Comparison of ENCODE assay signal across 8 mouse cellular contexts in genomic region chr10:80701721-80702535, GRCm38 (mm10). TPM values are rescaled to one million over a fixed set of nuclear protein-coding genes. Genes with fewer than 3 reads are reported as not detected.
DNase-seq lines count a peak whose midpoint lies in the region; ATAC-seq and TF ChIP-seq lines count a peak whose summit lies in the region.

Gene Mob3a (minus strand): TSS chr10:80701977.
Gene Izumo4 (plus strand): TSS chr10:80702184.

- H3K4me2 ChIP-seq in embryonic facial prominence, embryonic 14.5 days (ENCODE audit: low read depth, low read length): peak within 1 kb of the TSS; percentile 71
- H3K4me2 ChIP-seq in limb, embryonic 13.5 days (replicated peaks): peak within 1 kb of the TSS; percentile 91
- peak within 1 kb of the TSS; percentile 71 for H3K4me2 ChIP-seq in midbrain, embryonic 16.5 days (ENCODE audit: low read length)

- intact Hi-C loops in heart, adult 2 months (cut with DNase I): loop anchor here (2.0 to 5.0 kb wide), 2 partner anchors 39 to 270 kb away; partner anchors contain the start of gene Tcf3

- TF ChIP-seq CTCF in heart, adult 2 months (IDR thresholded peaks at IDR 0.05): peak; percentile 28

- no peaks in the 10 kb centered on the region for H3K79me2 ChIP-seq in heart, adult 2 months (replicated peaks; ENCODE audit: control insufficient read depth, insufficient read depth, low read length)

- peak; percentile 97 for ATAC-seq in embryonic facial prominence, embryonic 14.5 days (ENCODE audit: low read depth)
- ATAC-seq in limb, embryonic 13.5 days (ENCODE audit: low FRiP score, low read depth): peak; percentile 95
- ATAC-seq in midbrain, embryonic 16.5 days: peak; percentile 96

- no peak for TF ChIP-seq EP300 in heart, adult 2 months (IDR thresholded peaks at IDR 0.05; ENCODE audit: insufficient read depth, low read depth, low read length)

- peak within 1 kb of the TSS; percentile 71 for H3K9ac ChIP-seq in embryonic facial prominence, embryonic 14.5 days (ENCODE audit: low read depth, low read length)
- H3K9ac ChIP-seq in heart, adult 2 months (ENCODE audit: low read depth, low read length): peak within 1 kb of the TSS; percentile 67
- H3K9ac ChIP-seq in limb, embryonic 13.5 days: peak within 1 kb of the TSS; percentile 77
- peak within 1 kb of the TSS; percentile 81 for H3K9ac ChIP-seq in midbrain, embryonic 16.5 days (ENCODE audit: low read depth, low read length)

- H3K27me3 ChIP-seq in embryonic facial prominence, embryonic 14.5 days (replicated peaks; ENCODE audit: control insufficient read depth, insufficient read depth, low read length): no peaks in the 10 kb centered on the region
- no peaks in the 10 kb centered on the region for H3K27me3 ChIP-seq in heart, adult 2 months (ENCODE audit: control insufficient read depth, insufficient read depth, low read length)
- H3K27me3 ChIP-seq in limb, embryonic 13.5 days: no peaks in the 10 kb centered on the region
- H3K27me3 ChIP-seq in midbrain, embryonic 16.5 days (ENCODE audit: control insufficient read depth, insufficient read depth, low read depth, low read length): no peaks in the 10 kb centered on the region

- peak; percentile 99 for DNase-seq in 3T3-L1 (ENCODE audit: low read depth, low spot score)
- DNase-seq in adrenal gland, postnatal 4 days (ENCODE audit: low spot score in 2 of 2): peak; percentile 96 to 98
- peak; percentile 100 for DNase-seq in embryonic facial prominence, embryonic 14.5 days (ENCODE audit: low spot score)
- DNase-seq in heart, adult 2 months: peak; percentile 97 to 100
- peak; percentile 99 to 100 for DNase-seq in kidney, adult 8-10 months
- peak; percentile 94 to 96 for DNase-seq in spleen, postnatal 10 days (ENCODE audit: low spot score in 2 of 2)

- H3K9me3 ChIP-seq in embryonic facial prominence, embryonic 14.5 days (ENCODE audit: control insufficient read depth, low read length): no peaks in the 10 kb centered on the region
- no peaks in the 10 kb centered on the region for H3K9me3 ChIP-seq in limb, embryonic 13.5 days
- no peaks in the 10 kb centered on the region for H3K9me3 ChIP-seq in midbrain, embryonic 16.5 days (replicated peaks; ENCODE audit: control insufficient read depth, low read length, poor library complexity, severe bottlenecking)

- peaks cover 20% of the 10 kb centered on the region for H3K4me1 ChIP-seq in embryonic facial prominence, embryonic 14.5 days (ENCODE audit: control insufficient read depth, insufficient read depth, low read length)
- no peaks in the 10 kb centered on the region; the same call in 1 of the 2 replicates for H3K4me1 ChIP-seq in heart, adult 2 months (ENCODE audit: control insufficient read depth, insufficient read depth, low read length)
- peaks cover 26% of the 10 kb centered on the region for H3K4me1 ChIP-seq in limb, embryonic 13.5 days
- peaks cover 29% of the 10 kb centered on the region for H3K4me1 ChIP-seq in midbrain, embryonic 16.5 days (ENCODE audit: control insufficient read depth, insufficient read depth, low read length)

- H3K4me3 ChIP-seq in embryonic facial prominence, embryonic 14.5 days (ENCODE audit: low read depth, low read length): peak within 1 kb of the TSS; percentile 67
- peak within 1 kb of the TSS; percentile 68 for H3K4me3 ChIP-seq in heart, adult 2 months
- peak within 1 kb of the TSS; percentile 77 for H3K4me3 ChIP-seq in limb, embryonic 13.5 days
- peak within 1 kb of the TSS; percentile 85 for H3K4me3 ChIP-seq in midbrain, embryonic 16.5 days (ENCODE audit: low read depth, low read length)

- under 1% methylated on average over 56 of the region's 59 CpGs for WGBS in embryonic facial prominence, embryonic 14.5 days
- 1% methylated on average over 59 of the region's 59 CpGs for WGBS in heart, adult 2 months
- WGBS in limb, embryonic 13.5 days: under 1% methylated on average over 59 of the region's 59 CpGs
- WGBS in midbrain, embryonic 16.5 days: under 1% methylated on average over 56 of the region's 59 CpGs

- H3K27ac ChIP-seq in embryonic facial prominence, embryonic 14.5 days (replicated peaks; ENCODE audit: low read depth, low read length): peak within 1 kb of the TSS; percentile 78
- H3K27ac ChIP-seq in heart, adult 2 months: peak within 1 kb of the TSS; percentile 82
- H3K27ac ChIP-seq in limb, embryonic 13.5 days: peak within 1 kb of the TSS; percentile 81
- peak within 1 kb of the TSS; percentile 88 for H3K27ac ChIP-seq in midbrain, embryonic 16.5 days (ENCODE audit: low read length)

- peak; percentile 61; the same call in 1 of the 2 replicates for TF ChIP-seq POLR2A in heart, adult 2 months (IDR thresholded peaks at IDR 0.05; ENCODE audit: insufficient read depth, low read depth, low read length)

- peaks cover 16% of the 10 kb centered on the region for H3K36me3 ChIP-seq in embryonic facial prominence, embryonic 14.5 days (ENCODE audit: control insufficient read depth, insufficient read depth, low read length)
- no peaks in the 10 kb centered on the region for H3K36me3 ChIP-seq in heart, adult 2 months (ENCODE audit: control insufficient read depth, insufficient read depth, low read length)
- peaks cover 37% of the 10 kb centered on the region for H3K36me3 ChIP-seq in limb, embryonic 13.5 days
- peaks cover 6% of the 10 kb centered on the region; the same call in 1 of the 2 replicates for H3K36me3 ChIP-seq in midbrain, embryonic 16.5 days (ENCODE audit: control insufficient read depth, insufficient read depth, low read length)

RNA-seq across cellular contexts. Expression of gene Mob3a, which starts in this region (rescaled TPM):
- total RNA-seq in adrenal gland, postnatal 4 days (2021): 10 to 100 TPM; 16.5 to 16.6 TPM
- 31.2 and 37.0 TPM in 2 replicates for polyA plus RNA-seq in embryonic facial prominence, embryonic 14.5 days (2014; fragmentation: Nextera tagmentation; extraction: Ambion mirVana)
- total RNA-seq in heart, adult 2 months (2021): 1 to 10 TPM; 7.4 to 7.6 TPM
- 11.7 and 13.6 TPM in 2 replicates for polyA plus RNA-seq in heart, adult 2 months (2012; rRNA removed)
- polyA plus RNA-seq in limb, embryonic 13.5 days (2015; fragmentation: Nextera tagmentation; extraction: Ambion mirVana): 55.3 and 55.7 TPM in 2 replicates
- polyA plus RNA-seq in midbrain, embryonic 16.5 days (2015; fragmentation: Nextera tagmentation; extraction: Ambion mirVana): 61.4 and 64.3 TPM in 2 replicates

RNA-seq across cellular contexts. Expression of gene Izumo4, which starts in this region (rescaled TPM):
- total RNA-seq in adrenal gland, postnatal 4 days (2021): 10 to 100 TPM; 18.3 to 24.9 TPM
- 10.3 and 14.4 TPM in 2 replicates for polyA plus RNA-seq in embryonic facial prominence, embryonic 14.5 days (2014; fragmentation: Nextera tagmentation; extraction: Ambion mirVana)
- 1 to 10 TPM; 3.4 to 3.8 TPM for total RNA-seq in heart, adult 2 months (2021)
- polyA plus RNA-seq in heart, adult 2 months (2012; rRNA removed): 13.3 and 15.6 TPM in 2 replicates
- 24.2 and 25.6 TPM in 2 replicates for polyA plus RNA-seq in limb, embryonic 13.5 days (2015; fragmentation: Nextera tagmentation; extraction: Ambion mirVana)
- 44.9 and 49.5 TPM in 2 replicates for polyA plus RNA-seq in midbrain, embryonic 16.5 days (2015; fragmentation: Nextera tagmentation; extraction: Ambion mirVana)

Comparison
In these comparisons a context has a peak if more than half of its experiments do, and no peak if none do; other contexts are left out.
1. Peak in every context shown above with its lines: DNase-seq, ATAC-seq, H3K4me3 ChIP-seq and H3K27ac ChIP-seq.
2. RNA of gene Izumo4 (total RNA-seq): 18.3 to 24.9 TPM in adrenal gland, postnatal 4 days; 3.4 to 3.8 TPM in heart, adult 2 months; every median in the first group is over 4 times any median in the second.